Mouse (Mus musculus): ENCODE results near the gene Mrpl42. TPM values are rescaled to one million over a fixed set of nuclear protein-coding genes. Genes with fewer than 3 reads are reported as not detected.

The Mrpl42 gene
- total RNA-seq, 1 experiment from 2014 or later, result 160 TPM

GRCm38 (mm10) chr10:95517656-95518055 is 15.9 kb upstream of the Mrpl42 start:
- ATAC-seq (replicated peaks; ENCODE audit: low read depth, poor library complexity, severe bottlenecking), result no peak

GRCm38 (mm10) chr10:95515293-95515931 is 13.7 kb upstream of the Mrpl42 start:
- ATAC-seq (replicated peaks; ENCODE audit: low read depth, poor library complexity, severe bottlenecking), result peak; percentile 20; the same call in 1 of the 2 replicates

DNA sequence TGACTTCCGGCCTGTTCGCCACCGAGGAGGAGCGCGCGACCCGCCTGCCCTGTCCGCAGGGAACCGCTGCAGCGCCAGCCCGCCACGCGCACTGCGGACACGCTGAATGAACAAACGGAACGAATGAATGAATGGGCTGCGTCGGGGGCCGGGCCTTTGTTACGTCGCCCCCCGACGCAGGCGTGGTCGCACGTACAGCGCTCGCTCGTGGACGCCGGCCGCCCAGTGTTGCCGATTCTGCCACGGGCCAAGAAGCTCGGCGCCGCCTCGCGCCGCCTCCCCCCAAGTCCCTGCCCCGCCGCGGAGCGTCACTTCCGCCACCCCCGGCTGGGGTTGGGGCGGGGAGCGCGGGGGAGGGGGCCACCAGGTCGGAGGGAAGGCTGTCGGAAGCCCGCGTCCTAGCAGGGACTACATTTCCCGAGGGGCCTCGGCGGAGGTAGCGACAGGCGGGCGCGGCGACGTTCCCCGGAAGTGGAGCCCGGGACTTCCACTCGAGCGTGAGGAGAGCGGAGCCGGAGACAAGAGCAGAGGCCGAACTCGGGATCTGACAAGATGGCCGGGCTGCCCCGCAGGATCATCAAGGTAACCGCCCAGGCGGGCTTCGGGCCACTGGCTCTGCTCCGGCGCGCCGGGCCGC is 13.0 kb upstream of the Mrpl42 start, which contains the start of gene Ube2n:
TSS of gene Ube2n (plus strand) at position 490 of the 637 bp plus-strand sequence.
- ATAC-seq (replicated peaks; ENCODE audit: low read depth, poor library complexity, severe bottlenecking), result peak; percentile 92

- no peak for ATAC-seq (replicated peaks; ENCODE audit: low read depth, poor library complexity, severe bottlenecking)
Measured at GRCm38 (mm10) chr10:95513768-95514556, 12.2 kb upstream of the Mrpl42 start.

DNA sequence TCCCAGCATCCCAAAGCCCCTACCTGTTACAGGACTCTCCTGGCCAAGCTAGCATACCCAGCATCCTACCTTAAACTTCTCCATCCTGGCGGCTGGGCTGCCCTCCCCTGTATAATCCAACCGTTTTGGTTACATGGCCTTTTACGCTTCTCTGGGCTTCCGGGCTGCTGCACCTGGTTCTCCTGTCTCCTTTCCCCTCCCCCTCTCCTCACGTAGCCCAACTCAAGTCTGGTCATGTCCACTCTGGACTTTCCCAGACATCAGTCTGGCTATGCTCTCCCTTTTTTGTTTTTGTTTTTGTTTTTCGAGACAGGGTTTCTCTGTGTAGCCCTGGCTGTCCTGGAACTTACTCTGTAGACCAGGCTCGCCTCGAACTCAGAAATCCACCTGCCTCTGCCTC is 10.9 kb upstream of the Mrpl42 start:
- ATAC-seq (replicated peaks; ENCODE audit: low read depth, poor library complexity, severe bottlenecking), result no peak

DNA sequence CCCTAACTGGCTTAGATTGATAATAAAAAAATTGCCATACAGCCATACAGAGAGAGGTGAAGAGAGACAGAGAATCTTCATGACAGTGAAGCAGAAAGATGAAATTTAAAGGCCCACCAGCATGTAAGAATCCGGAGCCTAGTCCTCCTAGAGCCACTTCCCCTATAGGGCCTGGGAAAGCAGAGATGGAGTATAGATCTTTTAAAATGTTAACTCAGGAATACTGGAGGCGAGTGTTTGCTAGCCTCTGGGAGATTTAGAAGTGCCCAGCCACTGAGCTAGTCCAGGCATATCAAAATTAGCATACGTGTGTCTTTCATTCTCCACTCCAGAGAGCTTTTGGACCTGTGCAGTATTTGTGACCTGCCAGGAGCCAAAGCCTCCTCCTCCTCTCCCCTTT is 7.5 kb upstream of the Mrpl42 start:
- ATAC-seq (replicated peaks; ENCODE audit: low read depth, poor library complexity, severe bottlenecking), result no peak

DNA sequence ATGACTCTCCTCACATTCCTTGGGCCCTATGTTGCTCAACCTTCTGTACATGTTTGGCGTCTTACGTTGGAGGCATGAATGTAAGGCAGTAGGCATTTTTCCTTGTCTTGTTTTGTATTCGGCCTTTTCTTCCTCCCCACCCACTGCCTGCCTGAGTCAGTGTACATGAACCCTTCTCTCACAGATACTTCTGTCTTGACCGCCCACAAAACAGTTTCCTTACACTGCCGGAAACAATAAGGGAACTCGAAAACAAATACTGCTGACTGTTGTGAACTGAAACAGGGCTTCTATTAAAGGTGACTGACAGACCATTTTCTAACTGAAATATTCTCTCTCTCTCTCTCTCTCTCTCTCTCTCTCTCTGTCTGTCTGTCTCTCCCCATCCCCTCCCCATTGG is 7.1 kb upstream of the Mrpl42 start:
- peak; percentile 79 for ATAC-seq (replicated peaks; ENCODE audit: low read depth, poor library complexity, severe bottlenecking)

DNA sequence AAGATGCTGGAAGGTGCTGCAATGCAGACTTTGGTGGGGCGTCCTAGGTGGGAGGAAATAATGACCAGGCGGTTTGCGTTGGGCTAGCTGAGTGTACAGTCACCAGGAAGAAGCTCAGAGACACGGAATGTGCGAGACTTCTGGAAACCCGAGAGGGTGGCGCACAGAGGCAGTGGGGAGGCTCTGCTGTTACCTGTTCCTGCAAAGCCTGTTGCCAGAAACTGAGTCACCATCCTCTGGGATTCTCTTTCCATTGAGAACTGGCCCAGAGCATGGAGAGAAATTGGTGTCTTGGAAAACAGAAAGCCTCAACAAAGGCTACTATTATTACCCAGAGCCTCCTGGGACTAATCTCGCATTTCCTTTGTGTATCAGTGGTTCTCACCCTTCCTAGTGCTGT is 6.4 kb upstream of the Mrpl42 start:
- no peak for ATAC-seq (replicated peaks; ENCODE audit: low read depth, poor library complexity, severe bottlenecking)

GRCm38 (mm10) chr10:95504341-95504740 is 2.6 kb upstream of the Mrpl42 start:
- no peak for ATAC-seq (replicated peaks; ENCODE audit: low read depth, poor library complexity, severe bottlenecking)

DNA sequence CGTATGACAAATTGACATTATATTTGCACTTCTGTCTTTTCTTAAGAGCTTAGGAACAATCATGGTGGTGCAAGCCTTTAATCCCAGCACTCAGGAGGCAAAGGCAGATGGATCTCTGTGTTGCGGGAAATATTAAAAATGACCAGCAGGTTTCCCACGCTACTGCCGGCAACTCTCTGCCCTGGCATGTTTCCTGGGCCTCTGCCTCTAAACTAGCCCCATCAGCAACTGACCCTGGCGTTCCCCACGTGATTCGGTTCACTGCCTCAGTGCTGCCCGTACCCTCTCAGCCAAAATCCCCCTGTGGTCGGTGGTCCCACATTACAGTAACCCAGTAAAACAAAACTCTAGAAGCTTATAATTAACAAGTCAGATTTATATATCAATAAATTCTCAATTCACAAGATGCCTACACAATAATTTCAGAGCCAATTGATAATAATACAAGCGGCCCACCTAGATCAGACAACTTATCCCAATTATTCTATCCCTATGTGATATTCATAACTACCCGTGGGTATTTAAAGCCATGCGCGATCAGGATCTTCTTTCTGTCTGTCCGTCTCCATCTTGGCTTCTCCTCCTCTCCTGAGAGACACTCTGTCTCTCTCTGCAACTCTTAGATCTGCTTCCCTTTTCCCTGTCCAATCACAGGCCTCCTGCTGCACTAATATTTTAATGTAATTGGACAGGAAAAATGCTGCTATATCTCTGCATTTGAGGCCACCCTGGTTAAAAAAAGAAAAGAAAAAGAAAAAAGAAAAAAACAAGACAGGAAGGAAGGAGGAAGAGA is 1.9 kb upstream of the Mrpl42 start:
- no peak for ATAC-seq (replicated peaks; ENCODE audit: low read depth, poor library complexity, severe bottlenecking)

- peak; percentile 30 for ATAC-seq (replicated peaks; ENCODE audit: low read depth, poor library complexity, severe bottlenecking)
Measured at GRCm38 (mm10) chr10:95501033-95501432, 707 bp downstream of the Mrpl42 start.

DNA sequence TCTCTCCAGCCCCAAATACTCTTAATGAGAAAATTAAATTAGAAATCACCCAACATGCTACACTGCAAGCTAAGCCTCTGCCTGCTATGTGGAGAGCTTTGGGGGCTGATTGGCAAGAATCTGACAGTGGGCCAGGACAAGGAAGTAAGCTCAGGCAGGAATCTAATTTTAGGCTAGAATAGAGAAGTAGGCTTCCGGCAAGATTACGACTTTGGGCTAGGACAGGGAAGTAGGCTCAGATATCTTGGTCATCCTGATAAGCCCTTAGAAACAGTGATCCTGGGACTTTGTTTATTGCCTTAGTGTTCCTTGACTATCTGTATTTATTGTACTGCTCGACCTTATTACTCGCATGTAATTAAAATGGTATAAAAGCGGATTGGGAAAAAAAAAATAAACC is 7.5 kb downstream of the Mrpl42 start:
- no peak for ATAC-seq (replicated peaks; ENCODE audit: low read depth, poor library complexity, severe bottlenecking)

DNA sequence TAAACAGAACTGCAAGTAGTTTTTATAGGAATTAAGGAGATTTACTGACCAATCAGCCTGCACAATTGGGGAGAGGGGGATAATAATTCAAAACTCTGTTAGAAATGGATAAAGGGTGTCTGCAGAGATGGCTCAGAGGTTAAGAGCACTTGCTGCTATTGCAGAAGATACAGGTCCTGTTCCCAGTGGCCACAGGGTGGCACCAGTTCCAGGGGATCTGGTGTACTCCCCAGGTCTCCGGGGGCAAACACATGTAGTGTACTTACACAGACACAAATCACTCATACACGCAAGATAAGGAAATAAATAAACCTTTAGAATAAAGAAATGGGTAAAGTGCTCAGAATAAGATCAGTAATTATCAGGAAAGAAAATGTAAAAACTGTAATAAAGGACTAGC is 12.1 kb downstream of the Mrpl42 start:
- ATAC-seq (replicated peaks; ENCODE audit: low read depth, poor library complexity, severe bottlenecking), result no peak

- ATAC-seq (replicated peaks; ENCODE audit: low read depth, poor library complexity, severe bottlenecking), result no peak
Measured at GRCm38 (mm10) chr10:95477516-95477915, 24.2 kb downstream of the Mrpl42 start.

DNA sequence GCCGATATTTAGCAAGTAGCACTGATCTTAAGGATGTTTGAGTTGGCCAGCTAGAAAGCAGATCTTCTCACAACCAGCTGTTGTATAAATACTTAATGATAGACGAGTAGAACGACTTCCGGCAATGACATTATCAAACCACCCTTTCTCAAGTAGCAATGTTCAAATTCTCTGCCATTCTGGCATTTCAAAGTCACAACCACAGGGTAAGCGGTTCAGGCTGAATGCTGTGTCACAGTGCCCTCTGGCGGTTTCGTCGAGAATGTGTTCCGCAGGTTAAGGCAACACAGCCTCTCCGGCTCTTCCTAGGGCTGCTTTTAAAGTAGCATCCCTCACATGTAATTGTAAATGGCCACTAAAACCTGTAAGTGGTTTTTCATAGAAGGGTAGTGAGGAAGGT is 25.8 kb downstream of the Mrpl42 start:
- ATAC-seq (replicated peaks; ENCODE audit: low read depth, poor library complexity, severe bottlenecking), result peak; percentile 99

GRCm38 (mm10) chr10:95471889-95472547 is 29.7 kb downstream of the Mrpl42 start:
- ATAC-seq (replicated peaks; ENCODE audit: low read depth, poor library complexity, severe bottlenecking), result no peak

DNA sequence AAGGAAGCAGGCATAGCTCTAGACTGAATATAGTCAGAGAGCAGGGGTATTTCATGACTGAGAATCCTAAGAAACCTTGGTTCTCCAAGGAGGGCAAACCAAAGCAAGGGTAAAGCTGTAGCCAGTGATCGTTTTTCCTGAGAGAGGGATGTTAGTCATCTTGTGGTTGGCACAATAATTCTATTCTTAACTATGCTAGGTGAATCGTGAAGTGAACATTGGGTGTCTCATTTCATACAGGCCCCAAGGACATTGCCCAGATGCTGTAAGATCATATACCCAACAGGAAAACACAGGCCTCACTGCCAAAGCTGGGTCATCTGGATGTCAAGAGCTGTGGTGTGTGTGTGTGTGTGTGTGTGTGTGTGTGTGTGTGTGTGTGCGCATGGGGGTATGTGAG is 30.6 kb downstream of the Mrpl42 start:
- no peak for ATAC-seq (replicated peaks; ENCODE audit: low read depth, poor library complexity, severe bottlenecking)

DNA sequence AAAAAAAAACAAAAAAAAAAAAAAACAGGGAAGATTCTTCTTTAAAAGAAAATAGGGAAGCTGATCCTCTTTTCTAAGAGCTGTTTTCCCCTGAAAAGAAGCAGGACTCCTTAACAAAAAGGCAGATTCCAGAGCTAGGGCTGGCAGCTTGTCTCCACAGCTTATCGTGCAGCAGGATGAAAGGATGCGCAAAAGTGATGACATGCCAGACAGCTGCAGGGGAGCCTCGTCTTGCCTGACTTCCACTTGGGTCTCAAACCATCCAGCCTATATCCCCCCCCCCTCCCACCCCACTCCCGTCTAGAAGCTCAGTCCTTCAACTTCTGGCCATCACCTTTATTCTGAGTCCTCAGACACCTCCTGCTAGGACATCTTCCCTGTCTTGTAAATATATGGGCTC is 32.8 kb downstream of the Mrpl42 start:
- ATAC-seq (replicated peaks; ENCODE audit: low read depth, poor library complexity, severe bottlenecking), result no peak

GRCm38 (mm10) chr10:95465485-95465896 is 36.2 kb downstream of the Mrpl42 start:
- no peak for ATAC-seq (replicated peaks; ENCODE audit: low read depth, poor library complexity, severe bottlenecking)

GRCm38 (mm10) chr10:95464527-95464926 is 37.2 kb downstream of the Mrpl42 start:
- ATAC-seq (replicated peaks; ENCODE audit: low read depth, poor library complexity, severe bottlenecking), result no peak

Data from common myeloid progenitor, adult 5-6 weeks (primary cell).